In the genomic region with DNA sequence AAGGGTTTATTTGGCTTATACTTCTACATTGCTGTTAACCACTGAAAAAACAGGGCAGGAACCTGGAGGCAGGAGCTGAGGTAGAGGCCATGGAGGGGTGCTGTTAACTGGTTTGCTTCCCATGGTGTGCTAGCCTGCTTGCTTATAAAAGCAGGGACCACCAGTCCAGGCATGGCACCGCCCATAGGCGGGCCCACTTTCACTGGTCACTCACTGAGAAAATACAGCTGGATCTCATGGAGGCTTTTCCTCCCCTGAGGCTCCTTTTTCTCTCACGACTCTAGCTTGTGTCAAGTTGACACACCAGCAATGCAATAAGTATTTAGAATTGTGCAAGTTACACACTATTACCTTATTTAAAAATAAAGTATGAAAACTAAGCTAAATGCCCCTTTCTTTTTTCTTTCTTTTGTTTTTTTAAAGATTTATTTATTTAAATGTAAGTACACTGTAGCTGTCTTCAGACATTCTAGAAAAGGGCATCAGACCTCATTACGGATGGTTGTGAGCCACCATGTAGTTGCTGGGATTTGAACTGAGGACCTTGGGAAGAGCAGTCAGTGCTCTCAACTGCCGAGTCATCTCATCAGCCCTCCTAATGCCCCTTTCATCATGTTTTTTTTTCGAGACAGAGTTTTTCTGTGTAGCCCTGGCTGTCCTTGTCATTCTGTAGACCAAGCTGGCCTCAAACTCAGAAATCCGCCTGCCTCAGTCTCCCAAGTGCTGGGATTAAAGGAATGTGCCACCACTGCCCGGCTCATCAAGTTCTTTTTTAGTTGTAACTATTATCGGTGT, we compare ENCODE assay signal across 7 mouse cellular contexts. TPM values are rescaled to one million over a fixed set of nuclear protein-coding genes. Genes with fewer than 3 reads are reported as not detected.
DNase-seq lines count a peak whose midpoint lies in the region; ATAC-seq and TF ChIP-seq lines count a peak whose summit lies in the region.

No protein-coding gene starts in this region.

- TF ChIP-seq POLR2A in embryonic fibroblast, embryonic 13.5 days (IDR thresholded peaks at IDR 0.05; ENCODE audit: low read depth, low read length) = no peak

- peak; percentile 64 for DNase-seq in lung, embryonic 14.5 days
- DNase-seq in lung, postnatal 4 days = no peak
- no peak for DNase-seq in spleen, adult 12 weeks (ENCODE audit: low spot score)
- no peak for DNase-seq in adrenal gland, adult 8-10 months

- 45% methylated on average over 9 of the region's 9 CpGs for WGBS in lung, embryonic 14.5 days
- WGBS in intestine, embryonic 15.5 days = 45% methylated on average over 9 of the region's 9 CpGs
- 56% methylated on average over 9 of the region's 9 CpGs for WGBS in neural tube, embryonic 15.5 days

- no peaks in the 10 kb centered on the region for H3K4me1 ChIP-seq in lung, embryonic 14.5 days (ENCODE audit: insufficient read depth)
- no peaks in the 10 kb centered on the region for H3K4me1 ChIP-seq in embryonic fibroblast, embryonic 13.5 days (ENCODE audit: control insufficient read depth, insufficient read depth, low read length)
- 0 out of 2 replicates have a peak, but pooled peaks cover 5% of the 10 kb centered on the region for H3K4me1 ChIP-seq in intestine, embryonic 15.5 days (replicated peaks)
- H3K4me1 ChIP-seq in neural tube, embryonic 15.5 days = peaks cover 26% of the 10 kb centered on the region

- H3K9me3 ChIP-seq in lung, embryonic 14.5 days (ENCODE audit: low read depth, low read length) = no peaks in the 10 kb centered on the region
- no peaks in the 10 kb centered on the region for H3K9me3 ChIP-seq in intestine, embryonic 15.5 days
- no peaks in the 10 kb centered on the region for H3K9me3 ChIP-seq in neural tube, embryonic 15.5 days (replicated peaks)

- peak overlapping the region; percentile 56 for H3K4me2 ChIP-seq in lung, embryonic 14.5 days
- H3K4me2 ChIP-seq in intestine, embryonic 15.5 days (replicated peaks) = peak overlapping the region; percentile 47
- H3K4me2 ChIP-seq in neural tube, embryonic 15.5 days = peak overlapping the region; percentile 64

- H3K27ac ChIP-seq in lung, embryonic 14.5 days (ENCODE audit: low read depth) = peak overlapping the region; percentile 95; the same call in 1 of the 2 replicates
- peak overlapping the region; percentile 48 for H3K27ac ChIP-seq in embryonic fibroblast, embryonic 13.5 days (ENCODE audit: insufficient read depth, low read length)
- H3K27ac ChIP-seq in intestine, embryonic 15.5 days = peak overlapping the region; percentile 54; the same call in 1 of the 2 replicates
- H3K27ac ChIP-seq in neural tube, embryonic 15.5 days (replicated peaks) = peak overlapping the region; percentile 58; the same call in 1 of the 2 replicates

- TF ChIP-seq CTCF in lung, embryonic 14.5 days (IDR thresholded peaks at IDR 0.05; ENCODE audit: low read depth) = no peak
- no peak for TF ChIP-seq CTCF in embryonic fibroblast, embryonic 13.5 days (IDR thresholded peaks at IDR 0.05; ENCODE audit: borderline replicate concordance, insufficient read depth, low read length)

- H3K9ac ChIP-seq in lung, embryonic 14.5 days = peak overlapping the region; percentile 97; the same call in 1 of the 2 replicates
- H3K9ac ChIP-seq in intestine, embryonic 15.5 days = no peak overlapping the region
- H3K9ac ChIP-seq in neural tube, embryonic 15.5 days (replicated peaks) = no peak overlapping the region

- H3K36me3 ChIP-seq in lung, embryonic 14.5 days (ENCODE audit: insufficient read depth) = no peaks in the 10 kb centered on the region
- H3K36me3 ChIP-seq in intestine, embryonic 15.5 days = no peaks in the 10 kb centered on the region
- H3K36me3 ChIP-seq in neural tube, embryonic 15.5 days = no peaks in the 10 kb centered on the region

- ATAC-seq in lung, embryonic 14.5 days (ENCODE audit: insufficient read depth) = no peak
- no peak for ATAC-seq in intestine, embryonic 15.5 days
- no peak for ATAC-seq in neural tube, embryonic 15.5 days (ENCODE audit: low FRiP score)

- H3K27me3 ChIP-seq in lung, embryonic 14.5 days (ENCODE audit: insufficient read depth, low read length) = no peaks in the 10 kb centered on the region
- no peaks in the 10 kb centered on the region for H3K27me3 ChIP-seq in intestine, embryonic 15.5 days (replicated peaks)
- no peaks in the 10 kb centered on the region for H3K27me3 ChIP-seq in neural tube, embryonic 15.5 days (replicated peaks)

- H3K4me3 ChIP-seq in lung, embryonic 14.5 days (ENCODE audit: low read depth, low read length) = peak overlapping the region; percentile 99
- peak overlapping the region; percentile 26 for H3K4me3 ChIP-seq in embryonic fibroblast, embryonic 13.5 days (ENCODE audit: insufficient read depth, low read length)
- peak overlapping the region; percentile 19; the same call in 1 of the 2 replicates for H3K4me3 ChIP-seq in intestine, embryonic 15.5 days (replicated peaks)
- H3K4me3 ChIP-seq in neural tube, embryonic 15.5 days (replicated peaks) = peak overlapping the region; percentile 100

RNA-seq across cellular contexts. Expression of gene Ubxn7, which starts 1.0 kb away (rescaled TPM):
- 20.8 and 23.2 TPM in 2 replicates for polyA plus RNA-seq in lung, embryonic 14.5 days (2014; fragmentation: Nextera tagmentation; extraction: Ambion mirVana)
- polyA plus RNA-seq in embryonic fibroblast, embryonic 13.5 days (2011; ENCODE audit: insufficient read length, low read depth, missing spikeins) = 36.6 and 37.7 TPM in 2 replicates
- polyA plus RNA-seq in intestine, embryonic 15.5 days (2015; fragmentation: Nextera tagmentation; extraction: Ambion mirVana) = 16.2 and 19.8 TPM in 2 replicates
- polyA plus RNA-seq in neural tube, embryonic 15.5 days (2015; fragmentation: Nextera tagmentation; extraction: Ambion mirVana) = 20.8 and 24.7 TPM in 2 replicates
- total RNA-seq in adrenal gland, adult 8-10 months (2022) = 10 to 100 TPM; 58.8 to 79.6 (median 69.9) TPM

RNA-seq across cellular contexts. Expression of gene Rnf168, which starts 53.8 kb away (rescaled TPM):
- polyA plus RNA-seq in lung, embryonic 14.5 days (2014; fragmentation: Nextera tagmentation; extraction: Ambion mirVana) = 32.3 and 36.1 TPM in 2 replicates
- polyA plus RNA-seq in embryonic fibroblast, embryonic 13.5 days (2011; ENCODE audit: insufficient read length, low read depth, missing spikeins) = 20.2 and 27.4 TPM in 2 replicates
- polyA plus RNA-seq in intestine, embryonic 15.5 days (2015; fragmentation: Nextera tagmentation; extraction: Ambion mirVana) = 28.0 and 29.0 TPM in 2 replicates
- polyA plus RNA-seq in neural tube, embryonic 15.5 days (2015; fragmentation: Nextera tagmentation; extraction: Ambion mirVana) = 25.5 and 28.9 TPM in 2 replicates
- total RNA-seq in adrenal gland, adult 8-10 months (2022) = 10 to 100 TPM; 24.5 to 30.2 (median 26.0) TPM

RNA-seq across cellular contexts. Expression of gene Smco1, which starts 59.8 kb away (rescaled TPM):
- not detected in 2 replicates for polyA plus RNA-seq in lung, embryonic 14.5 days (2014; fragmentation: Nextera tagmentation; extraction: Ambion mirVana)
- polyA plus RNA-seq in embryonic fibroblast, embryonic 13.5 days (2011; ENCODE audit: insufficient read length, low read depth, missing spikeins) = not detected in 2 replicates
- not detected in 2 replicates for polyA plus RNA-seq in intestine, embryonic 15.5 days (2015; fragmentation: Nextera tagmentation; extraction: Ambion mirVana)
- polyA plus RNA-seq in neural tube, embryonic 15.5 days (2015; fragmentation: Nextera tagmentation; extraction: Ambion mirVana) = not detected in 2 replicates
- not detected for total RNA-seq in adrenal gland, adult 8-10 months (2022)

Comparison
In these comparisons a context has a peak if more than half of its experiments do, and no peak if none do; other contexts are left out.
1. H3K4me3 ChIP-seq: peak in every context shown above with its lines; median percentile 100 in neural tube, embryonic 15.5 days; 99 in lung, embryonic 14.5 days; 26 in embryonic fibroblast, embryonic 13.5 days; 19 in intestine, embryonic 15.5 days.